Mouse (Mus musculus): ENCODE data around the gene Asb13.

- TF ChIP-seq MAFK (IDR thresholded peaks at IDR 0.05; ENCODE audit: borderline replicate concordance, low read depth, low read length) (no peak), EP300 (IDR thresholded peaks at IDR 0.05; ENCODE audit: low read depth in 1 of 2, low read length in 2 of 2) (no peak), POLR2AphosphoS5 (IDR thresholded peaks at IDR 0.05; ENCODE audit: borderline replicate concordance, low read depth, low read length) (no peak), MAX (IDR thresholded peaks at IDR 0.05; ENCODE audit: low read length) (no peak), POLR2A (IDR thresholded peaks at IDR 0.05; ENCODE audit: control insufficient read depth in 1 of 2, insufficient read depth in 1 of 2, low read depth in 1 of 2, low read length in 2 of 2, poor library complexity in 1 of 2) (no peak), UBTF (IDR thresholded peaks at IDR 0.05; ENCODE audit: borderline replicate concordance, insufficient read depth, low read depth, low read length) (no peak), CTCF (IDR thresholded peaks at IDR 0.05 in 2 of 3, conservative IDR thresholded peaks at IDR 0.05 in 1 of 3; ENCODE audit: control insufficient read depth in 1 of 3, insufficient read depth in 1 of 3, low read depth in 2 of 3, low read length in 3 of 3, poor library complexity in 1 of 3, severe bottlenecking in 1 of 3) (no peak), ZKSCAN1 (IDR thresholded peaks at IDR 0.05; ENCODE audit: low read depth, low read length) (no peak), E2F4 (IDR thresholded peaks at IDR 0.05; ENCODE audit: borderline replicate concordance, low read depth, low read length) (no peak), SIN3A (IDR thresholded peaks at IDR 0.05; ENCODE audit: low read length) (no peak), USF1 (IDR thresholded peaks at IDR 0.05; ENCODE audit: low read depth, low read length) (no peak), ETS1 (IDR thresholded peaks at IDR 0.05; ENCODE audit: low read depth, low read length) (no peak), ZNF384 (IDR thresholded peaks at IDR 0.05; ENCODE audit: low read depth, low read length) (no peak), TAL1 (IDR thresholded peaks at IDR 0.05; ENCODE audit: low read length) (no peak)
Measured at GRCm38 (mm10) chr13:3645919-3646318, 12.1 kb downstream of the Asb13 start.

All from MEL (cell line).